Mouse (Mus musculus) B cell, adult 2 months (primary cell): ENCODE results near the gene Prss54.
A peak's percentile ranks its signal among the peaks of the same experiment; 100 is the strongest.

ENCODE experiments used
- DNase-seq, 2 experiments: peaks; one replicate each; pipeline ENCODE4 v3.0.0; 2022

Prss54 gene

DNA sequence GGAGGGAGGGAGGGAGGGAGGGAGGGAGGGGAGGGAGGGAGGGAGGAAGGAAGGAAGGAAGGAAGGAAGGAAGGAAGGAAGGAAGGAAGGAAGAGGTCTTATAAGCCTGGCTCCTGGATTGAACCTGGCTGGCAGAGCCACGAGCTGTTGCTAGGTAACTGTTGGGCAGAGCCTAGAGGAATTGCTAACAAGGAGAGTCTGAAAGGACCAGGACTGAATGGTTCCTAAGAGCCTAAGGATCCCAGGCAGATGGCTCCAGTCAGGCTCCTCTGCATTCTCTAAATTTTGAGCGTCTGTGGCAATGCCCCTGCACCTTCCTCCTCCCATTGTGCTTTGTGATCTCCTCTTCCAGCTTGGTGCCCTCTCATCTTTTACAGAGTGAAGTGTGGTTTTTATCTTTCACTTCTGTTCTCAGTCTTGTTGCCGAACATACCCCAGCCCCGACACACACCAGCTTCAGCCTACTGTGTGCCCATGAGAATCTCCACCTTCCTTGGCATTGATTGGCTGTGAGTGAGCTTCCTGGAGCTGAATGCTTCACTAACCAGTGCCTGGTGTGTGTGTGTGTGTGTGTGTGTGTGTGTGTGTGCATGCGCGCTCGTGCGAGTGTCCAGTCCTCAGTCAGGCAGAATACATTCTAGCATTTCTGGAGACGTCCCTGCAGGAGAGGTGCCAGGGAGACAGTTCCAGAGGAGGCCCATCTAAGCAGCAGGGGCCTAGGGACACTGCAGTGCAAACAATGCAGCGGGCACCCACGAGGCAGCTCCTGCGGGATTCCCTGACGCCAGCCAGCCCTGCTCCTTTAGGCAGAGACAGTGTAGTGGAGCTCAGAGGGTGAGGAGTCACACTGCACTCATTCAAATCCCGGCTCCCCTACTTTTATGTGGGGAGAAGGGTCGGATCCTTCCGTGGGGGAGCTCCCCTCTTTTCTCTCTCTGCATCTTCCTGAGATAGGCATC is 26.0 kb downstream of the Prss54 start:
- DNase-seq, result no peak

- no peak for DNase-seq
These were observed 28.2 kb downstream of the Prss54 start for GRCm38 (mm10) chr8:95547931-95548330.

DNA sequence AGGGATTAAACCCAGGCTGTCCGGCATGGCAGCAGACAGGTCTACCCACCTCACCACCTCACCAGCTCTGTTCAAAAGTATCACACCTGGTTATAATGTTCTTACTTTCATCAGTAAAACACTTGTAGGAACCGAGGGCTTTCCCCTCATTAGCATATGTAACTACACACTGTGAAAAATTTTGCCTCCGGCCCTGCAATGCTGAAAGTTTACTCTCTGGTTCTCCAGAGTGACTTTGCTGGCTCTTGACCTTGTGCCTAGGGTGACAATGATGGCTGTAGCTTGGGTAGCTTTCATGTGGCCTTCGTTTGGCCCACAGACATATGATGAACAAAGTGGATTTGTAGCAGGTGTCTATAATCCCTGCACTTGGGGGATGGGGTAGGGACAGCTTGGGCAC is 29.2 kb downstream of the Prss54 start:
- DNase-seq, result no peak

- DNase-seq, result no peak
These were observed 30.3 kb downstream of the Prss54 start for GRCm38 (mm10) chr8:95545815-95546214.

DNA sequence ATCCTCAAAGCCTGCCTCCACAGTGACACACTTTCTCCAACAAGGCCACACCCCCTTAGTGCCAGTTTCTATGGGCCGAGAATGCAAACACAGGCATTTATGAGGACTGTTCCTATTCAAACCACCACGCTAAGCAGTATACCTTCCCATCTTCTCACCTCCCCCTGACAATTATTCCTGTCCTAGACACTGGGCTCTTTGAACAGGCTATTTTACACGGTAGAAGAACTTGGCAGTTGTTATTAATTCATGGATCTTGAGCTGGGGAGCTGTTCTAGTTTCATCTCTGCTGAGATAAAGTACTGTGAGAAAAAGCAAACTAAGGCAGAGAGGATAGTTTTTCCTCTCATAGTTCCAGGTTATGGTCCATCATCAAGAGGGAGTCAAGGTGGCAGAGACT is 33.1 kb downstream of the Prss54 start:
- DNase-seq, result no peak

- DNase-seq, result no peak
These were observed 33.9 kb downstream of the Prss54 start for GRCm38 (mm10) chr8:95542191-95542590.

DNA sequence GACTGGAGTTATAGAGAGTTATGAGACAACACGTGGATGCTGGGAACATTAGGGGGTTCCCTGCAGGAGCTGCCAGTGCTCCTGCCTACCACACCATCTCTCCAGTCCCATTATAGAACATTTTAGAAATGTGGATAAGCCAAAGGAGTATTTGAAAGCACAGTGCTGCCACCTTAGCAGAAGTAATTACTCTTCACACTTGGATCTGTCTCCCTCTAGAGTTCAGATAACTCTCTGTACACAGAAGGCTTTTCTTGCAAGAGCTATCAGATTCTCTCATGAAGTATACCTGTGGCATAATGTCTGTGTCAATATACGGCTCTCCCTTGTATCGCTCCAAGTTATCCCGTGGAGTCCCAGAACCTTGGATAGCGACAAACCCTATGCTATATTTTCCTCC is 36.7 kb downstream of the Prss54 start:
- no peak for DNase-seq

- peak; percentile 50 to 52 for DNase-seq
These were observed 42.4 kb downstream of the Prss54 start, which contains the start of gene Ccdc113 for GRCm38 (mm10) chr8:95533584-95534387. Gene Ccdc113 (plus strand): TSS chr8:95534085.

- no peak for DNase-seq
These were observed 43.9 kb downstream of the Prss54 start for GRCm38 (mm10) chr8:95532206-95532605.

GRCm38 (mm10) chr8:95528750-95529310 is 47.3 kb downstream of the Prss54 start:
- no peak for DNase-seq

- no peak for DNase-seq
These were observed 47.9 kb downstream of the Prss54 start for GRCm38 (mm10) chr8:95528194-95528593.

DNA sequence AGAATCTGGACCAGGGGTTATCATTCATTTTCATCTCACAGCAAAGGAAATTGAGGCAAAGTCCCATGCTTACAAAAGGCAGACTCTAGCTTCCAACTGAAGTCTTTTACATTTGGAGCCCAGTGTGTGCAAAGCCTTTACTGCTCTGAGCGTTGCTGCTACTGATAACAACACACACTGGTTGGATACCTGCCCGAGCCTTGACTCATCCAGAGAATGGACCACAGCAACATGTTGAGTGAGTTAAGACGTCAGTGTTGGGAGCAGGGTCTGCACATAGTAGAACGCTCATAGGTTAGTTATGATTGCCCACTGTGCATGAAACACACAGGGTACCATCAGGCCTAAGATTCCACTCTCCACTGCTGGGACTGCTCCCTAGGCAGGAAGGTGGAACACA is 52.1 kb downstream of the Prss54 start:
- DNase-seq, result no peak

DNA sequence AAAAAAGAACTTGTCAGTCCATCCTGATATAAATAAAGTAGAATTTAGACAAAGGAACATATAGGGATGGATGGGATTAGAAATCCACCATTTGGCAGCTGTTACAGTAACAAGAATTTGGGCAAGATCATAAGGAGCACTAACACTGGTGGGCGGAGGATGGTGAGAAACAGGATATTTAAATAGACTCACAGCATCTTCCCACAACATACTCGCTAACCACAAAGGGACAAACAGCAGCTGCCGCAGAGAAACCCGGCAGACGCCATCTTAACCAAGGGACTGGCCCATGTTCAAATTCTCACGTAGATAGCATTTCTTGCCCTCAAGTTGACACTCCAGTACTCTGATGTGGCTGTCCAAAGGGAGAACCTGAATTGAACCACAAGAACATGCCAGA is 59.2 kb downstream of the Prss54 start:
- DNase-seq, result no peak

- no peak for DNase-seq
These were observed 62.9 kb downstream of the Prss54 start for GRCm38 (mm10) chr8:95513219-95513618.

GRCm38 (mm10) chr8:95512257-95512656 is 63.9 kb downstream of the Prss54 start:
- DNase-seq, result no peak
